Mouse (Mus musculus): ENCODE results near the gene Glrx5.

DNA sequence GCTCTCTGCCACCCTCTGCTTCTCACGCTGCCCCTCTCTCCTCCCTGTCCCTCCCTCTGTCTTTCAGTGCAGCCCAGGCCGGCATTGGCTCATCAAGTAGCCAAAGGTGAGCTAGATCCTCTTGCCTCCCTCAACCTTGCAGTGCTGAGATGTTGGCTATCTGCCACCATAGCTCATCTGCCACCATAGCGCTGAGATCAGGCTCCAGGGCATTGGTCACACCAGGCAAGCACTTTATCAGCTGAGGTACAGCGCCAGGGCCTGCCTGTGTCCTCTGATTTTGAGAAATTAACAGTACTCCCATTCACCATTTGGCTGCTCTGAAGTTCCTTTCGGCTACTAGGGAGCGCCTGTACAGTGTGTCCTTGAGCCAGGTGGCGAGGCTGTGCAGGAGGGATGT, 8.5 kb downstream of the Glrx5 start:
- TF ChIP-seq CTCF (IDR thresholded peaks at IDR 0.05) = no peak
- no peak for TF ChIP-seq POLR2A (IDR thresholded peaks at IDR 0.05; ENCODE audit: insufficient read depth, low read depth, low read length)

Data from heart, adult 2 months (tissue).